Mouse (Mus musculus): ENCODE measurements around the gene Lcn12. TPM values are rescaled to one million over a fixed set of nuclear protein-coding genes. Genes with fewer than 3 reads are reported as not detected.

Gene Lcn12
- polyA plus RNA-seq, 1 experiment from 2014 or later: not detected

GRCm38 (mm10) chr2:25465816-25466635 lies 27.7 kb downstream of the Lcn12 start:
- no peak for ATAC-seq (ENCODE audit: low read depth)
- no peak overlapping the region for H3K4me3 ChIP-seq (ENCODE audit: low read length)
- 41% methylated on average over 10 of the region's 10 CpGs for WGBS
- H3K4me1 ChIP-seq (replicated peaks; ENCODE audit: control insufficient read depth, insufficient read depth, low read length): peaks cover 14% of the 10 kb centered on the region
- no peaks in the 10 kb centered on the region for H3K36me3 ChIP-seq (ENCODE audit: control insufficient read depth, insufficient read depth, low read length)
- no peak overlapping the region for H3K4me2 ChIP-seq (ENCODE audit: low read depth, low read length)
- H3K9ac ChIP-seq (ENCODE audit: low read length): no peak overlapping the region
- no peaks in the 10 kb centered on the region for H3K27me3 ChIP-seq (ENCODE audit: control insufficient read depth, insufficient read depth, low read depth, low read length)
- H3K9me3 ChIP-seq (ENCODE audit: control insufficient read depth, low read length): no peaks in the 10 kb centered on the region
- H3K27ac ChIP-seq (ENCODE audit: low read length): no peak overlapping the region

- peaks cover 15% of the 10 kb centered on the region for H3K4me1 ChIP-seq (replicated peaks; ENCODE audit: control insufficient read depth, insufficient read depth, low read length)
- ATAC-seq (ENCODE audit: low read depth): no peak
- WGBS: 78% methylated on average over 2 of the region's 2 CpGs
- H3K4me2 ChIP-seq (ENCODE audit: low read depth, low read length): no peak overlapping the region
- H3K9ac ChIP-seq (ENCODE audit: low read length): no peak overlapping the region
- H3K36me3 ChIP-seq (ENCODE audit: control insufficient read depth, insufficient read depth, low read length): no peaks in the 10 kb centered on the region
- no peaks in the 10 kb centered on the region for H3K27me3 ChIP-seq (ENCODE audit: control insufficient read depth, insufficient read depth, low read depth, low read length)
- H3K9me3 ChIP-seq (ENCODE audit: control insufficient read depth, low read length): no peaks in the 10 kb centered on the region
- H3K4me3 ChIP-seq (ENCODE audit: low read length): no peak overlapping the region
- H3K27ac ChIP-seq (ENCODE audit: low read length): no peak overlapping the region
Measured at GRCm38 (mm10) chr2:25465256-25465655, 28.5 kb downstream of the Lcn12 start.

- Histone ChIP-seq H3K4me3 (ENCODE audit: low read length) (no peak overlapping the region), H3K9ac (ENCODE audit: low read length) (no peak overlapping the region), H3K9me3 (ENCODE audit: control insufficient read depth, low read length) (no peaks in the 10 kb centered on the region), H3K4me1 (replicated peaks; ENCODE audit: control insufficient read depth, insufficient read depth, low read length) (peaks cover 26% of the 10 kb centered on the region), H3K27me3 (ENCODE audit: control insufficient read depth, insufficient read depth, low read depth, low read length) (no peaks in the 10 kb centered on the region), H3K36me3 (ENCODE audit: control insufficient read depth, insufficient read depth, low read length) (no peaks in the 10 kb centered on the region), H3K4me2 (ENCODE audit: low read depth, low read length) (no peak overlapping the region), H3K27ac (ENCODE audit: low read length) (no peak overlapping the region)
- 75% methylated on average over 3 of the region's 3 CpGs for WGBS
- ATAC-seq (ENCODE audit: low read depth): no peak
Measured at GRCm38 (mm10) chr2:25463630-25464029, 30.1 kb downstream of the Lcn12 start.

DNA sequence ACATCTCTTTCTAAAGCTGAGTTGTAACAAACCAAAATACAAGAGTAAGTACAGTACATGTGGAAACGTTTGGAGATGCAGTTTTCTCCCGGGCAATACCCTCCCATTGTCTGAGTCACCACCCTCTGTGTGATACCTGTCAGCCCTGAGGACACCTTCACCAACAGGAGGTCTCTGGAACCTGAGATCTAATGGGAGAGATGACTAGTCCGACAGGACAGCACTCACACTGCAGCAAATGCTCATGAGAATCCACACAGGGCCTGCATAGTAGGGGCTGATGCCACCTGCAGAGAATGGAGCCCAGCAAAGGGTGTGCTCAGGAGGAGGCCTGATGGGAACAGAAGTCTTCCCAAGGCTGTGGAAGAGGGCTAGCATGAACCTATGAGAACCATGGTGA lies 32.3 kb downstream of the Lcn12 start:
- H3K36me3 ChIP-seq (ENCODE audit: control insufficient read depth, insufficient read depth, low read length): no peaks in the 10 kb centered on the region
- no peak for ATAC-seq (ENCODE audit: low read depth)
- peak overlapping the region; percentile 69 for H3K9ac ChIP-seq (ENCODE audit: low read length)
- H3K9me3 ChIP-seq (ENCODE audit: control insufficient read depth, low read length): no peaks in the 10 kb centered on the region
- peaks cover 27% of the 10 kb centered on the region for H3K4me1 ChIP-seq (replicated peaks; ENCODE audit: control insufficient read depth, insufficient read depth, low read length)
- peak overlapping the region; percentile 73 for H3K4me3 ChIP-seq (ENCODE audit: low read length)
- peak overlapping the region; percentile 96 for H3K27ac ChIP-seq (ENCODE audit: low read length)
- peak overlapping the region; percentile 77 for H3K4me2 ChIP-seq (ENCODE audit: low read depth, low read length)
- no peaks in the 10 kb centered on the region for H3K27me3 ChIP-seq (ENCODE audit: control insufficient read depth, insufficient read depth, low read depth, low read length)
- WGBS: 19% methylated on average over 3 of the region's 3 CpGs

DNA sequence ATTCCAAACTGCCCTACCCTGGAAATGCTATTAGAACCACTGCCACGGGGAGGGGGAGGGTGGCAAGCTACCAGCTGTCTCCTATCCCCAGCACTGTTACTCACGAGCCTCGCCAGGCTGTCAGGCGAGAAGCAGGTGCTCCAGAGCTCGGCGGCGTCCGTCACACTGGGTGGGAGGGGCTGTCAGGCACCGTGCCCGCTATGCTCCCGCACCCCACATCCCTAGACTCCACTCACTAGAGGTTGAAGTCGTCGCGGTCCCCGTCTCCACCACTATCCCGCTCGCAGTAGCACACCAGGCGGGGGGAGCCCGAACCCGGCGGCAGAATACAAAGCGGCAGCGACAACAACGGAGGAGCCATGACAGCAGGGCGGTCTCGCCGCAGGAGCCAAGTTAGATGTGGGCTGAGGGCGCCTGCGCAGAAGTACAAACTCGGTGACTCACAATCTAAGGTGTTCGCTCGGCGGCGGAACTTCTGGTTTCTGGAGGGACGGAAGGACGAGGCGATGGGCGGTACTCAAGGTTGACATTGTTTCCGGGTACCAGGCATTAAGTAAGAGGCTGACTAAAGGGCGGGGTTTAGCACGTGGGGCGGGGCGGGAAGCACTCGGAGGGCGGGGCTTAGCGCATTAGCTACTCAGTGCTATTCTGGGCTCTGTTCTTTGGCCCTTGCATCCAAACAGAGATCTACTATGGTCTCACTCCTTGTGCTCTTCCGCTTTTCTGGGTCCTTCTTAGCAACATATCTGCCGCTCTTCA lies 33.0 kb downstream of the Lcn12 start, which contains the start of gene Paxx:
Gene Paxx, minus strand, starts transcription at position 544 of the 759 bp plus-strand sequence.
- Histone ChIP-seq H3K27ac (ENCODE audit: low read length) (peak within 1 kb of the TSS; percentile 96), H3K4me2 (ENCODE audit: low read depth, low read length) (peak within 1 kb of the TSS; percentile 77), H3K4me1 (replicated peaks; ENCODE audit: control insufficient read depth, insufficient read depth, low read length) (peaks cover 32% of the 10 kb centered on the region), H3K4me3 (ENCODE audit: low read length) (peak within 1 kb of the TSS; percentile 73), H3K9me3 (ENCODE audit: control insufficient read depth, low read length) (no peaks in the 10 kb centered on the region), H3K9ac (ENCODE audit: low read length) (peak within 1 kb of the TSS; percentile 80), H3K27me3 (ENCODE audit: control insufficient read depth, insufficient read depth, low read depth, low read length) (no peaks in the 10 kb centered on the region), H3K36me3 (ENCODE audit: control insufficient read depth, insufficient read depth, low read length) (no peaks in the 10 kb centered on the region)
- ATAC-seq (ENCODE audit: low read depth): peak; percentile 80
- WGBS: under 1% methylated on average over 48 of the region's 48 CpGs

GRCm38 (mm10) chr2:25460135-25460534 lies 33.6 kb downstream of the Lcn12 start:
- Histone ChIP-seq H3K27me3 (ENCODE audit: control insufficient read depth, insufficient read depth, low read depth, low read length) (no peaks in the 10 kb centered on the region), H3K9me3 (ENCODE audit: control insufficient read depth, low read length) (no peaks in the 10 kb centered on the region), H3K4me1 (replicated peaks; ENCODE audit: control insufficient read depth, insufficient read depth, low read length) (peaks cover 34% of the 10 kb centered on the region), H3K4me2 (ENCODE audit: low read depth, low read length) (peak overlapping the region; percentile 77), H3K4me3 (ENCODE audit: low read length) (peak overlapping the region; percentile 73), H3K36me3 (ENCODE audit: control insufficient read depth, insufficient read depth, low read length) (no peaks in the 10 kb centered on the region), H3K27ac (ENCODE audit: low read length) (peak overlapping the region; percentile 96), H3K9ac (ENCODE audit: low read length) (peak overlapping the region; percentile 80)
- 25% methylated on average over 5 of the region's 5 CpGs for WGBS
- no peak for ATAC-seq (ENCODE audit: low read depth)

DNA sequence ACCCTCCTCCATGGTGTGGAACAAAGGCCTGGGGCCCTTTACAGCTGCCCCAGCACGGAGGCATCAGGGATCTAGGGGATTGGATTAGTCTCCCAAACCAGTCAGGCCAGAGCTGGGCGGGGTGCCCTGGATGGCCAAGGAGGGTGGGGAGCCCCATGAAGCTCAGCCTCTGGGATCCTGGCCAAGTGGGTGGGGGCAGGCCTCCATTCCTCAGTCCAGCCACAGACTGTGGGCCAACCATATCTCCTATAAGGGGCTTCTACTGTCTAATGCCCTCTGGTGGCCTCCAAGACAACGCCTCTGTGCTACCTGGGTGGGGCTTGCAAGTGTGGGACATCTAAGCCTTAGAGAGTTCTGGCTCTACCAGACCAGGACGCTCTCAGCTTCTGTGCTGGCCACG lies 34.8 kb downstream of the Lcn12 start:
- 46% methylated on average over 5 of the region's 5 CpGs for WGBS
- Histone ChIP-seq H3K4me1 (replicated peaks; ENCODE audit: control insufficient read depth, insufficient read depth, low read length) (peaks cover 34% of the 10 kb centered on the region), H3K4me2 (ENCODE audit: low read depth, low read length) (peak overlapping the region; percentile 77), H3K27ac (ENCODE audit: low read length) (peak overlapping the region; percentile 96), H3K4me3 (ENCODE audit: low read length) (0 out of 2 replicates have a peak overlapping the region, but pooled peaks have one; percentile 6), H3K9ac (ENCODE audit: low read length) (peak overlapping the region; percentile 40; the same call in 1 of the 2 replicates), H3K36me3 (ENCODE audit: control insufficient read depth, insufficient read depth, low read length) (no peaks in the 10 kb centered on the region), H3K9me3 (ENCODE audit: control insufficient read depth, low read length) (no peaks in the 10 kb centered on the region), H3K27me3 (ENCODE audit: control insufficient read depth, insufficient read depth, low read depth, low read length) (no peaks in the 10 kb centered on the region)
- peak; percentile 34 for ATAC-seq (ENCODE audit: low read depth)

GRCm38 (mm10) chr2:25457022-25457896 lies 36.5 kb downstream of the Lcn12 start:
- Histone ChIP-seq H3K27me3 (ENCODE audit: control insufficient read depth, insufficient read depth, low read depth, low read length) (no peaks in the 10 kb centered on the region), H3K4me3 (ENCODE audit: low read length) (peak overlapping the region; percentile 34), H3K4me2 (ENCODE audit: low read depth, low read length) (peak overlapping the region; percentile 36), H3K9ac (ENCODE audit: low read length) (peak overlapping the region; percentile 53), H3K4me1 (replicated peaks; ENCODE audit: control insufficient read depth, insufficient read depth, low read length) (peaks cover 34% of the 10 kb centered on the region), H3K9me3 (ENCODE audit: control insufficient read depth, low read length) (no peaks in the 10 kb centered on the region), H3K36me3 (ENCODE audit: control insufficient read depth, insufficient read depth, low read length) (no peaks in the 10 kb centered on the region), H3K27ac (ENCODE audit: low read length) (peak overlapping the region; percentile 91)
- ATAC-seq (ENCODE audit: low read depth): peak; percentile 45
- WGBS: 68% methylated on average over 9 of the region's 9 CpGs

Data from lung, embryonic 16.5 days (tissue).